In the genomic region with DNA sequence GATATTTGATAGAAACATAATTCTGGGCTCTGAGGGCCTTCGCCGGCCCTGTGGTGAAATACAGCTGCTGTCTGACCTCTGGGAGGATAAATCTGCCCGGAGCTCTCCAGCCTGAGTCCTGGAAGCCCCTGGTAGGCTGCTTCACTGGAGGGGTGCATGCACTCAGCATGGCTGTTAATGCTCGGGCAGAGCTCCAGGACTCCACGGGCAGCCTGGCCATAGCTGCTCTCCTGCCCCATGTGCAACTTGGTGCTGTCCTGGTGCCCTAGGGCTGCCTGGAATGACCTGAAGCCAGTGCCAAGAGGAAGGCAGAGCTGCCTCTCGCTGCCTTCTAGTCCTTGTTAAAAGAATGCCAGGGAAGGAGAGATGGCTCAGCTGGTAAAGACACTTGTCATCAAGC, we compare ENCODE assay signal across 15 mouse cellular contexts.
A peak's percentile ranks its signal among the peaks of the same experiment; 100 is the strongest.
DNase-seq lines count a peak whose midpoint lies in the region; ATAC-seq and TF ChIP-seq lines count a peak whose summit lies in the region.
"Had no signal": no experiment of that assay in that cellular context is flagged by ENCODE, and none has a peak within 500 bp of the region (broad histone marks: within the 10 kb centered on the region; RNA-seq: fewer than 3 reads in every experiment).

No protein-coding gene starts in this region.

- no peak overlapping the region for H3K4me3 ChIP-seq in heart, adult 2 months
- H3K4me3 ChIP-seq in heart, embryonic 12.5 days = no peak overlapping the region
- H3K4me3 ChIP-seq: embryonic facial prominence, embryonic 12.5 days; layer of hippocampus, adult 2 months; left cerebral cortex, adult 2 months; myocyte had no signal

- H3K36me3 ChIP-seq in heart, adult 2 months (ENCODE audit: control insufficient read depth, insufficient read depth, low read length) = no peaks in the 10 kb centered on the region
- no peaks in the 10 kb centered on the region for H3K36me3 ChIP-seq in heart, embryonic 12.5 days
- H3K36me3 ChIP-seq: embryonic facial prominence, embryonic 12.5 days had no signal

- intact Hi-C loops in heart, adult 2 months (cut with DNase I) = loop anchor here (2.0 kb wide), 1 partner anchor 75 kb away; no protein-coding TSS in a partner anchor

- 43% methylated on average over 6 of the region's 6 CpGs for WGBS in heart, adult 2 months
- WGBS in heart, embryonic 12.5 days = 60% methylated on average over 6 of the region's 6 CpGs

- TF ChIP-seq CTCF in heart, adult 2 months (IDR thresholded peaks at IDR 0.05) = no peak

- H3K9ac ChIP-seq in heart, adult 2 months (ENCODE audit: low read depth, low read length) = no peak overlapping the region
- H3K9ac ChIP-seq in heart, embryonic 12.5 days = no peak overlapping the region
- H3K9ac ChIP-seq: embryonic facial prominence, embryonic 12.5 days; lung, embryonic 14.5 days had no signal

- no peak overlapping the region for H3K4me2 ChIP-seq in heart, embryonic 12.5 days
- H3K4me2 ChIP-seq: embryonic facial prominence, embryonic 12.5 days; lung, embryonic 14.5 days had no signal

- H3K79me2 ChIP-seq in heart, adult 2 months (replicated peaks; ENCODE audit: control insufficient read depth, insufficient read depth, low read length) = no peaks in the 10 kb centered on the region

- DNase-seq in cerebellum, adult 9-11 months = peak; percentile 24
- DNase-seq in cerebellum, adult 11 months = no peak
- DNase-seq in heart, adult 2 months = peak; percentile 35 to 40
- peak; percentile 3 for DNase-seq in lung, postnatal 14 days
- DNase-seq in lung, postnatal 25 days (ENCODE audit: low spot score) = no peak
- DNase-seq in mesoderm, embryonic 11.5 days (ENCODE audit: low read depth, low spot score) = peak; percentile 42
- DNase-seq: lung, embryonic 14.5 days; right cerebral cortex, postnatal 14 days had no signal

- no peaks in the 10 kb centered on the region for H3K9me3 ChIP-seq in heart, embryonic 12.5 days (replicated peaks)
- H3K9me3 ChIP-seq: embryonic facial prominence, embryonic 12.5 days; megakaryocyte, embryonic 14.5 days had no signal

- peaks cover 7% of the 10 kb centered on the region for H3K4me1 ChIP-seq in heart, adult 2 months (ENCODE audit: control insufficient read depth, insufficient read depth, low read length)
- peaks cover 12% of the 10 kb centered on the region for H3K4me1 ChIP-seq in heart, embryonic 12.5 days (replicated peaks)
- H3K4me1 ChIP-seq: embryonic facial prominence, embryonic 12.5 days had no signal

- no peak for TF ChIP-seq EP300 in heart, adult 2 months (IDR thresholded peaks at IDR 0.05; ENCODE audit: insufficient read depth, low read depth, low read length)

- ATAC-seq in heart, embryonic 12.5 days (ENCODE audit: insufficient number of reproducible peaks, low FRiP score) = no peak
- ATAC-seq in monocyte, adult 5-6 weeks (replicated peaks; ENCODE audit: insufficient number of reproducible peaks, low FRiP score, low TSS enrichment, poor library complexity, severe bottlenecking) = no peak

- TF ChIP-seq POLR2A in heart, adult 2 months (IDR thresholded peaks at IDR 0.05; ENCODE audit: insufficient read depth, low read depth, low read length) = no peak

- H3K27me3 ChIP-seq in heart, adult 2 months (ENCODE audit: control insufficient read depth, insufficient read depth, low read length) = no peaks in the 10 kb centered on the region
- 0 out of 2 replicates have a peak, but pooled peaks cover 5% of the 10 kb centered on the region for H3K27me3 ChIP-seq in heart, embryonic 12.5 days (replicated peaks)
- H3K27me3 ChIP-seq: embryonic facial prominence, embryonic 12.5 days had no signal

- peak overlapping the region; percentile 7; the same call in 1 of the 2 replicates for H3K27ac ChIP-seq in heart, adult 2 months
- no peak overlapping the region for H3K27ac ChIP-seq in heart, embryonic 12.5 days (ENCODE audit: poor library complexity, severe bottlenecking)
- H3K27ac ChIP-seq: embryonic facial prominence, embryonic 12.5 days; layer of hippocampus, adult 2 months; left cerebral cortex, adult 2 months had no signal

Comparison
In these comparisons a context has a peak if more than half of its experiments do, and no peak if none do; other contexts are left out.
1. DNase-seq: peak in cerebellum, adult 9-11 months (single experiment), heart, adult 2 months (2 of 2), lung, postnatal 14 days (single experiment) and mesoderm, embryonic 11.5 days (single experiment); none in cerebellum, adult 11 months (single experiment) and lung, postnatal 25 days (single experiment).